Mouse (Mus musculus) liver, adult 2 months (tissue): ENCODE results near the gene Hnf4a.

Experiments
- CTCF ChIP-seq: fragments of 200-500 bp; IDR thresholded peaks from 2 replicates; pipeline ENCODE4 v1.5.1; 2011; ENCODE audit warnings: low read depth, low read length, control low read depth
- POLR2A ChIP-seq: fragments of 200-500 bp; IDR thresholded peaks from 2 replicates; pipeline ENCODE4 v1.6.1; 2011; ENCODE audit warnings: low read length, control low read depth; ENCODE audit not compliant: insufficient read depth; ENCODE audit errors: extremely low read depth

DNA sequence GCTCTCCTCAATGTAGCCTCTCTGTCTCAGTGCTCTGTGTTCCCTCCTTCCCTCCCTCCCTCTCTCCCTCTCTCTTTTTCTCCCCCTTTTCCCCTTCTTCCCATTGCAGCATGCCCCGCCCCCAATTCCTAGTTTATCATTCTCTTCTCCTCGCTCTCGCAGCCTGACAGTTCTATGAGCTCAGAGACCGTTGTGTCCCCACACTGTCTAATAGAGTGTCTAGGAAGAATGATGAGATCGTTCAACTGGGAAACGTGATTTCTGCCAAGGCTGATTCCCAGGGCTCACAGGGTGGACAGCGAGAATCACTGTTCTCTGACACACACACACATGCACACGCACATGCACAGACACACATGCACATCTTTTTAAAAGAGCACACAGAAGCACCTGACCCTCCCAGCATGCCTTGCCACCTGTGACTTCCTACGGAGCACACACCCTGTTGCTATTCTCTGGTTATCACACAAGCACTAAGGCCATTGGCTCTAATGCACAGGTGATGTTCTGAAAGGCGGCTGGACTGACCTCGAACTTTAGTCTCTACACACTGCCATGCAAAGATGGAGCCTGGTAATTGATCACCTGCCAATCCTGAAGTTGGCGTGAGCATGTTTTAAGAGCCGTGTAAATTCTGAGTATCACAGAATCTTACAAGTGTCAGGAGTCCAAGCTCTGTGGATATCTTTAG lies 54.8 kb downstream of the Hnf4a start:
- TF ChIP-seq CTCF (no peak), POLR2A (no peak)
